Mouse (Mus musculus) cerebellum, adult 9-10 months (tissue): ENCODE results near the gene Gm12695.
A peak's percentile ranks its signal among the peaks of the same experiment; 100 is the strongest.

ENCODE experiments used
- DNase-seq: peaks from one replicate; pipeline ENCODE4 v3.0.0; 2022

Gene Gm12695

GRCm38 (mm10) chr4:96785086-96785485 lies at the start of gene Gm12695:
Gm12695 (minus strand) TSS chr4:96785186.
- no peak for DNase-seq

DNA sequence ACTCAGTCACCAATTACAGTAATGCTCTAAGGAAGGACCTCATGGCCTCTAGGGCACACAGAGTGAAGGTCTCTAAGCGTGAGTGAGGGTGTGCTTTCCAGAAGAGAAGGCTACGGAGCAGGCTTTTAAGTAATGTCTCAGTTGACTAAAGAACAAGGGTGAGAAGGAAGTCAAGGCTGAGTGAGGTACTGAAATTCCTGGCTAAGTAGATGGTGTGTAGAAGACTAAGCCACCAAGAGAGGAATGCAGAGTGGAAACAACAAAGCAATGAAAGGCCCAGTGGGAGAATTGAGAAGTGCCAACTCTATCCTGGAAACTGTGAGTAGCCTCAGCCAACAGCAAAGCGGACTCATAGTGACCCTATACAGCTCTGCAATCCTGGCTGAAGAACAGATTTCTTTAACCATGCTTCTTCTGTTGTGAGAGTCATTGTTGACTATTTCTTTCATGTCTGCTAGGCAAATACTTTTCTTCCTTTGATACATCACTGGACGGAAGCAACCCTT lies 40.6 kb upstream of the Gm12695 start:
- DNase-seq = no peak

GRCm38 (mm10) chr4:96806824-96807808 lies 22.1 kb upstream of the Gm12695 start:
- DNase-seq = no peak

DNA sequence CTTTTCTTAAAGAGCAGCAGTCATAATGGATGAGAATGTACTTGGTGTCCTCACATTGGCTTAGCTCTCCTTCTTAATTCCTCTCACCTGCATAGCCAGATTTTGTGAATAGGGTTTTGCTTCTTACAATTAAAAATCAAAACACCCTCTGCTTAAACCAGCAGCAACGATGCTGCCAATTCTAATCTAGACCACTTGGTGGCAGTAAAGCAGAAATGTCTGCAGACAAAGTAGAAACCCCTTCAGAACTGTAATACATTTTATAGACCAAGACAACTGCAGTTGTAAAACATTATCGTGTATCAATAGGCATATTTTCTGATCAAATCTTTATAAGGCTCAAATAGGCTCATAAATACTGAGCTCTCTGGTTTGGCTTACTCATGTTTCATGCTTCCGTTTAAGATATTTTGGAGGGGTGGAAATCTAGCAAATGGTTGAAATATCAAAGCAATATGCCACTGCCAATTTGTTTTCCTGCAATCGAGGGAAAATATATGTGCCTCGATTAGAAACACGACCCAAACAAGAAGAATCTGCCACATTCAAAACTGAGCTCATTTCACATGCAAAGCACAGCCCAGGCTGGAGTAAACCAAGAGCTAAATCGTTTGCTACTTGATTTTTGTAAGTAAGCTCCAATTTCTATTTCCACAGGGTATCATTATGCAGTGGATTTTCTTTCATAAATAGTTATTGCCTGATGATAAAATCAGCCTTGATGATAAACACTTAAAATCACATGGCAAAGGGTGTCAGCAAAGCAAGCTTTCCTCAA lies 14.6 kb upstream of the Gm12695 start:
- DNase-seq = peak; percentile 36

DNA sequence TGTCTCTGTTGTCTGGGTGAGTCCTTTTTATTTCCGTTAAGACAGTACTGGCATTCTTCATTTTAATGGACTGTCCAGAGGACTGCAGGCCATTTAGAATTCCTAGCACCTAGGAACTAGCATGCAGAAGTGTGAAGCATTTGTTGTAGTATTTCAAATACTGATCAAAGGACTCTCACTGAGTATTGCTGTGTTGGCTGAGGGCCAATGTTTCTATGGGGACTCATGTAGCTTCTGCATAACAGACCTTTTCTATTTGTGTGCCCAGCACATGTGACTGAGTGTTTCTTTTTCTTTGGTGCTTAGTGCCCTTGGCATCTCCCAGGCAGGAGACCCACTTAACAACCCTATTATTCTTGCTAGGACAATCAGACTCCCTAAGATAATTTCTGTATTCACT lies 12.6 kb upstream of the Gm12695 start:
- DNase-seq = no peak

DNA sequence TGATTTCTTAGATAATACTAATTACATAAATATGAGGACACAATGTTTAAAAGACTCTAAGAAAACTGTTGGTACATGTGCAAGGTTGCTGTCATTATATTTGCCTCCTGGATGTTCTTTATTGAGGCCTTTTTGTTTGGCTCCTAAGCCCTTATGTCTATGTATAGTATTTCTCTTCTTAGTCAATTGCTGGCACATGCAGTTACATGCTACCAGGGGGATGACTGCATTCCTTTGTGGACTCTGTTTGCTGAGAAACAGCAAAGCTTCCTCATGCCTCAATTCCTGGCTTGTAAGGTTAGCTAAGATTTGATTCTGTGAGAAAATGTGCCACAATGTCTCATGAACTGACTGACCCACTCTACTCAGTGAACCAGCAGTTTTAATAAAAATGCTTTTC lies 6.3 kb upstream of the Gm12695 start:
- DNase-seq = no peak

- no peak for DNase-seq
Measured at GRCm38 (mm10) chr4:96789905-96790304, 4.9 kb upstream of the Gm12695 start.

DNA sequence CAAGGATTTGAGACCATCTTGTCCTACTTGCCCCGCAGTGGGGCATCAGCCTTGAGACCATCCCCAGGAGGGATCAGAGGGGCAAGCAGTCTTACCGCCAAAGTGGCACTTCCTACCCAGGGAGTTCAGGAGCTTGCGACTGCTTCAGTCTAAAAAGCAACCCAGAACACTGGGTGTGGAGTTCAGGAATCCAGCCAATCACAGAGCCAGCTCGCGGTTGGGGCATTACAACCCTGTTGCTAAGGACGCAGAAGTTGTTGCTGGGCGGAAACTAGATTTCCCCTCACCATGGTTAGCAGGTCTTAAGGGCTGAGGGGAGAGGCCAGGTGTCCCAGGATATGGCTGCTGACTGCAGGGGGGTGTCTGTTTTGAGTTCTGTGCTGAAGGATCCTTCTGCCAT lies 1.6 kb upstream of the Gm12695 start:
- no peak for DNase-seq

DNA sequence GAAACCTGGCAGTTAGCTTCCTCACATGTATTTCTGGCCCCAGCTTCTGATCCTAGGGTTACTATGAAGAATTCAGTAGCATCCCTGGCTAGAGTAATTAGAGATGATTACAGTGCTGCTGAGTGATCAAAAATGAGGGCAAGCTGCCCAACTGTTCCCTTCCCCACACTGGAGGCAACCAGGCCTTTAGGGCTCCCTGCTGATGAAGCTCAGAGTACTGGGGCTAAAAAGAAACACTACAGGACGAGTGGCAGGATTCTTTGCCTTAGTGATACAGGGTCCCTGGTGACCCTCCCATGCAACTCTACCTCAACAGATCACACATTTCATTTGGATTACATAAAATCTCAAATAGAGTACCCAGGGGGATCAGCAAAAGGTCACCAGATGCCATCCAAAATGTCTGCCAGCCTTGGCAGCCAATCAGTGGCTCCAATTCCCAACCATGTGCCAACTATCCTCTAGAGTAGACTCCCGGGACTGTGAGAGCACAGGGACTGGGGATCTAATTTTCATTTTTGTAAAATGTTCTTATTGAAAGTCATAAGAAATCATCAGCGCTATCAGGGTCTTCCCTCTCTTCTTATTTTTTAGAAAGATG lies 11.9 kb downstream of the Gm12695 start:
- peak; percentile 63 for DNase-seq

DNA sequence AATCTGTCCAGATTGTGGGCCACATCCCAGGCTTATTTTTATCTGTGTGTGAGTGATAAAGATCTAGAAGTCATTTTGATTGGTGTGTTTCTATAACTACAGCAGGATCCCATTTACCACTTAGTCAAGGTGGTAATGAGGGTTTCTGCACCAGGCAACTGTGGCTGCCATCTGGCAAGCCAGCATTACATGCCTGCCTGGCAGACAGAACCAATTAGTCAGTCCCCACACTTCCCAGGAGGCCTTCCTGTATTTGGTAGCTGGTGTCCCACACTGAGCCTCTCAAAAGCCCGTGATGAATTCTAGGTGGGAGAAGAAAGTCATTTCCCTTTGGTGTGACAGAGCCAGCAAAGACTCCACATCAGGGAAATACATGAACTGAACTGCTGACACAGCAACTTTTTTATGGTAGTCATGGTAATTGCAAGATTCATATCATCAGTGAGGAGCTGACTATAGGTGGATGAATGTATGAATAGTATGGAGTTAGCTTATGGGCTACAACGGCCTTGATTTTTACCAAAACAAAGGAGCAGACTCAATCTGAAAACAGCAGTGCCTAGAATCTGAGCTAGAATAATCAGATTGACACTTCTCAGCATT lies 18.5 kb downstream of the Gm12695 start:
- DNase-seq = peak; percentile 2

GRCm38 (mm10) chr4:96751953-96752352 lies 33.0 kb downstream of the Gm12695 start:
- no peak for DNase-seq

DNA sequence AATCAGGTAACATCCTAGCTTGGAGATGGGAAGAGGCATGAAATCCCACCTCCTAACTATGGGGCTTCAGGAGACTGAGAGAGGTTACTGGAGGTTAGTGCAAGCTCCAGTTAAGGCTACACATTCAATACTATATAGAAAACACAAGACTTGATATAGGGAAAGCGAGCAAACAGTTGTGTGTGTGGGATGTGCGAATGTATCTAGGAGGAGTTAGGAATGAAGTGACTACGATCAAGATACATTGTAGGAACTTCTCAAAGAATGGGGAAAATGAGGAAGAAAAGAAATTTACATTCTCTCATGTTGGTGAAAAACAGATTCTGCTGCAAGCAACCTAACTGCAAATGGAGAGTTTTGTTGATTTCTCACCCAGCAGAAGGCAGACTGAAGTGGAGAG lies 44.5 kb downstream of the Gm12695 start:
- no peak for DNase-seq

DNA sequence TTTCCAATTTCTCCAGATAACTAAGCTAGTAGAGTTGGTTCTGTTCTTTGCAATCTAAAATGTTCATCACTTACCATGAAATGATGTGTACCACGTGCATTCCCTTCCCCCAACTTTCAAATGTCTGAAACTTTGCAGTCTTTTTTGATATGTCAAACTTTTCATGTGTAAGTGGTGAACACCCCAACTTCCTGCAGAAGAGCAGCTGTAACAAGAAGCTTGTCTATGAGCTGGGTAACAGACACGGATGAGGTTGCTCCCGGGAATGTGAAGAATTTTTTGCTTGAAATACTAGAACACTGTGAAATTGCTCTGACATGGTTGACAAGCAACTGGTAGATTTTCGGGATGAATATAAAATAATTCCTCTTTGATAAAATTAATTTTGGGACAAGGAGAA lies 55.7 kb downstream of the Gm12695 start:
- no peak for DNase-seq

DNA sequence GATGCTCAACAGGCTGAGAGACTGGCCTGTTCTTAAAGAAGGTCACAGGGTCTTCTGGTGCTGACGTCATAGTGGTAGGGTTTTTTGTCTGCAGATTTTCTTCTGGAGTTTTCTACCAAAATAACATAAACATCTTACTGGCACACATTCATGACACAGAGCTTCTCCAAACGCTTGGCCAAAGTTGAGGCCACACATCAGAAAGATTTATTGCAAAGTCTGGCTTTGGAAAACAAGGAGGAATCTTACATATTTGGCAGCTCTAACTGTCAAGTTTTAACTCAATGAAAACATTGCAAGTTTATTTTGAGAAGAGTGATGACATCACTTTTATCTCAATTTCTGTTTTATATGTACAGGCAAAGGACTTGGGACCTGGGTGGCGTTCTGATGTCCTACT lies 56.8 kb downstream of the Gm12695 start:
- DNase-seq = no peak

GRCm38 (mm10) chr4:96725415-96726055 lies 59.5 kb downstream of the Gm12695 start:
- no peak for DNase-seq

DNA sequence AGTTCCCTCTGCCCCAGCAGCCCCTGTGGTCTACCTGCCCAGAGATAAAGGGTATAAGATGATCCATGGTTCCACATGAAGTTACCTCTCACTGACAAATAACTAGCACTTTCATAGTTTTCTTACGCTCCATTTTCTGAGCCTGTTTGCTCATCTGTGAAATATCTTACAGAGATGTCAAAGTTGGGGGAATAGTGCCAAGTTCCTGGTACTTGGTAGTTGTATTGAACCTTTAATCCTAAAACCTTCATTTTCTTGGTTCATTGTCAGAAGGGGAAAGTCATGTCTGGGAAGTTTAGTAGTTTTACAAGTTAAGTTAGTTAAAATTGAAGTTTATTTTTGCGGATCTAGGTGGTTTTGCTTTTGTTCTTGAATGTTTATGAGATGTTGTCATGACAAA lies 62.7 kb downstream of the Gm12695 start:
- DNase-seq = no peak

- DNase-seq = peak; percentile 21
Measured at GRCm38 (mm10) chr4:96718977-96719966, 65.7 kb downstream of the Gm12695 start.

DNA sequence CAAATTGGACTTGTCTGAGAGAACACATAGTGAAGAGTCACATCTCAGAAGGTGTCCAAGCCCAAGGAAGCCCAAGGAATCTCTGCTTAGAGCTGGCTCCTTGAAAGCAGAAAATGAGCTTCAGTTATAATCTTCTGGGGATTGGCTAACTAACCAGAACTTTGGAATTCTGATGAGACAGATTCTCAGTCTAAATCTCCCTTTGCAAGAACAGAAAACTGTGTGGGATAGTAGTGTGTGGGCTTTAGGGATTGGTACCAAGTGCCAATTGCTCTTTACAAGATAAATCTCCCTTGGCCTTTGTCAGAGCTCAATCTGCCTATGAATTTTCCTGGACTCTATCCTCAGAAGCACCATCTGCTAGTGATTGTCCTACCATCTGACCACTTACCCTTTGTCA lies 66.5 kb downstream of the Gm12695 start:
- DNase-seq = no peak

- peak; percentile 63 for DNase-seq
Measured at GRCm38 (mm10) chr4:96705281-96705951, 79.6 kb downstream of the Gm12695 start.

- no peak for DNase-seq
Measured at GRCm38 (mm10) chr4:96698218-96698561, 86.8 kb downstream of the Gm12695 start.
